Mouse (Mus musculus) adrenal gland, postnatal 14 days (tissue): ENCODE data around the gene Manba. TPM values are rescaled to one million over a fixed set of nuclear protein-coding genes. Genes with fewer than 3 reads are reported as not detected.
"Not testable (repeated sequence)": the region's sequence is repeated elsewhere in the genome, so short reads cannot be mapped to it uniquely, and the experiment has no call there.

ENCODE experiments used
- DNase-seq: peaks from one replicate; pipeline ENCODE4 v3.0.0; 2021; ENCODE audit warnings: mixed read lengths
- long read RNA-seq, 2 experiments: library from polyadenylated mRNA; stranded (forward); transcript quantifications; one replicate each; pipeline ENCODE4 v2.0.0; 2021
- total RNA-seq: library from RNA; stranded (reverse); gene quantifications from 2 replicates; pipeline ENCODE4 v1.2.3, GENCODE M21; 2021

The Manba gene
- total RNA-seq: 11.9 and 16.2 TPM in 2 replicates
- long read RNA-seq, experiment 1, transcript Manba-201 (17 exons, 3,675 nt): major isoform, 9 of 12 reads
- long read RNA-seq, experiment 1, partial matches to known transcripts: 3 of 12 reads
- long read RNA-seq, experiment 1, other reads (novel, unspliced or antisense): 0 of 12 reads
- long read RNA-seq, experiment 2, transcript Manba-201 (17 exons, 3,675 nt): major isoform, 8 of 9 reads
- long read RNA-seq, experiment 2, partial matches to known transcripts: 0 of 9 reads
- long read RNA-seq, experiment 2, other reads (novel, unspliced or antisense): 1 of 9 reads

GRCm38 (mm10) chr3:135485128-135485899 lies at the start of gene Manba:
TSS of gene Manba (plus strand) at chr3:135485611.
- peak; percentile 90 for DNase-seq

DNA sequence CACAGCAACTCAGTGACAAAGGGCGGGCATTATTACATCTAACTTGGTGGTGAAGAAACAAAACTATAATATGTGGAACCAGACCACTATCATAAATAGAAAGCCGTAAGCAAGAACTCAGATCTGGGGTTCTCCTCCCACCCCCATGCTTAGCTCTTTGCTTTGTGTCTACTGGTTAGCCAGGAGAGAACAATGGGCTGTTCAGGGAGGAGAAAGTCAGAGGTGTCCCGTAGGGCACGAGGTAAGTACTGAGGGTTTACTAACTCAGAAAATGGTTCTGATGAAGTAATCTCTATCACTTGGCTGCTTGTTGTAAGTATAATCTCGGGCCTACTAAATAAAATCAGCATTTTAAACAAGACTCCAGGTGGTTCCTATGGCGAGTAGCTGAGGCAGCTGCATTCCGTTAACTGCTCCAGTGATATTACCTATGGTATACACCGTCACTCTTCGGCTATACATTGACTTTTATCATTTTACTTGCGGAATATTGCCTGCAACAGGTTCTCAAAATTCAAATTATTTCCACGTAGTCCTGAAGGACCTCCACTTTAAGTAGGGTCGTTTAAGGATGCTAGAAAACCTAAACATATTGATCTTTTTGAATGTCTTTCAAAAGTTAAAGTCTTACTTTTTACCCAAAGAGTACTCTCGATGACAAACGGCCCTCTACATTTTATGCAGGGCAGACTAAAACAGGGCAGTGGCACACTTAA lies 48.4 kb upstream of the Manba start:
- no peak for DNase-seq

DNA sequence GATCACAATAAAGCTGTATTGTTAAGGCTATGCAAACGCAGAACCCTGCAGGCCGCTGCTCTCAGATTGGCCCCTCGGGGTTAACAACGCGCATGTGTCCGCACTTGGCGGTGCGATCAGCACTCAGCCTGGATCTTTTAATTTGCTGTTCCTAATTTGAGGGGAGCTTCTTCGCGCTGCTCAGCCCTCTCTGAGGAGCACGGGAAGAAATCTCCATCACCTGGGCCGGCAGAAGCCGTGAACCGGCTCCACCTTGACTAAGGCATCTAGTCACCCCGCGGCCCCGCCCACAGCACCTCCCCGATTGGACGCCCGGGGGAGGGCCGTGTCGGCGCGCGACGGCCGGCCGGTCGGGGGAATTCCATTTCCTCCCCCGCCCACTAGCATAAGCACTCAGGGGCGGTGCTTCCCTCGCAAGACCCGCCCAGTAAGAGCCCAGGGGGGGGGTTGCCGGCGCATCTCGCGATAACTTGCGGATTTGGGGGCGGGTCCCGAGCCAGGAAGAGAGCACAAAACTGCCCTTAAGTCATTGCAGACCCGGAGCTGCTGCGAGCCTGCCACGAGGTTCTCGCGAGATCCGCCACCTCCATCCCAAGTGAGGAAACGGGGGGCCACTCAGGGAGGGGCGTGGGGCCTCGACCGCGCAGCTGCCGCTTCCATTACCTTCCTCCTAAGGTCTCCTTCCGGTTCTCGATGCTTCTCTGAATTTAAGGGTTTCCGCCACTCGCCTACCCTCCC lies 47.5 kb upstream of the Manba start, which contains the start of gene Ube2d3:
Gene Ube2d3, plus strand, starts transcription at position 392 of the 738 bp plus-strand sequence.
- peak; percentile 99 for DNase-seq

GRCm38 (mm10) chr3:135438531-135438912 lies 46.9 kb upstream of the Manba start:
- peak; percentile 97 for DNase-seq

GRCm38 (mm10) chr3:135438913-135439531 lies 46.4 kb upstream of the Manba start:
- peak; percentile 92 for DNase-seq

DNA sequence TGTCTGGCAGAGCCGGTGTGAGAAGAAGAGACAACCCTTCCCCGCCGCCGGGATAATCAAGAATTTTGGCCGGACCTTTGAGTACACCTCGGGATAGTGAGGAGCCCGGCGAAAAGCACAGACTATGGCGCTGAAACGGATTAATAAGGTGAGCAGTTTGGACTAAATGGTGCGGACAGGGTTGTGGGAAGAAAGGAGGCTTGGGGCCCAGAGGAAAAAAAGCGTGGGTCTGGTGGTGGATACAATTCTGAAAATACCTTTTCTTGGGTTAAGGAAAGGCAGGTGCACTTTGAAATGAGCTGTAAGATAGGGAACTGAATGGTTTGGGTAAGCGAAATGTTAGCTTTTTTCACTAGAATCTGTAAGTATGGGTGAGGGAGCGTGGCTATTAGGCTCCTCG lies 45.8 kb upstream of the Manba start:
- DNase-seq: no peak

DNA sequence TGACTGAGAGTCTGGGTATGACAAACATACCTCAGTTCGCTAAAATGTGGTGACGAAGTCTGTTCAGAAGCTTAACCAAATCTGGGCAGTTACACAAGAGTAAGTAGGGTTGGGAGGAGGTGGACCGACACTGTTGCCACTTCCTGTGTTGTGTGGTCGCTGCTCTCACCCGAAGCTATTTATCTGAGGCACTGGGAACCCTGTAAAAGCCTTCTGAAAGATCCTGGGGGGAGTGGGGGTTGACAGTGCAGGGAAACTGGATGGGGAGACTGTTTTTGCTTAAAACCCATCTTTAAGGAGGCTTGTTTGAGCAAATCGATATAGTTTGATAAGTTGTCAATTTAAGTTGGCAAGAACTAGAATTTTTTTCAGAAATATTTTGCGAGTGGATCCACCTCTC lies 45.2 kb upstream of the Manba start:
- DNase-seq: peak; percentile 66

DNA sequence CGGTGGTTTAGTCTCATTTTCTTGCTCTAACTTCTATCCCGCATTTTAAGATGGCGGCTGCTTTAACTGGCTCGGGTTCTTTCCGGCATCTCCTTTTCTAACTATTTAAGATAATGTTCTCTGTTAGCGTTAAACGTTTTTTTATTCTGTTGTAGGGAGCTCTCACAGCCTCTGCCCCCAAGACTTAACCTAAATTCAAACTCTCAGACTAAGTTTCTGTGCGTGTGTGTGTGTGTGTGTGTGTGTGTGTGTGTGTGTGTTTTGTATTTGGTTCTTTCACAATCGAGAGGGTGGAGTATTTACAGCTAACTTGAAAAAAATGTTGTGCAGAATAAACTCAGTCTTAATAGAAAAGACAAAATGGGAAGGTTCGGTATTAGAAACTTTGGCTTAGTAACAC lies 44.8 kb upstream of the Manba start:
- DNase-seq: peak; percentile 11

DNA sequence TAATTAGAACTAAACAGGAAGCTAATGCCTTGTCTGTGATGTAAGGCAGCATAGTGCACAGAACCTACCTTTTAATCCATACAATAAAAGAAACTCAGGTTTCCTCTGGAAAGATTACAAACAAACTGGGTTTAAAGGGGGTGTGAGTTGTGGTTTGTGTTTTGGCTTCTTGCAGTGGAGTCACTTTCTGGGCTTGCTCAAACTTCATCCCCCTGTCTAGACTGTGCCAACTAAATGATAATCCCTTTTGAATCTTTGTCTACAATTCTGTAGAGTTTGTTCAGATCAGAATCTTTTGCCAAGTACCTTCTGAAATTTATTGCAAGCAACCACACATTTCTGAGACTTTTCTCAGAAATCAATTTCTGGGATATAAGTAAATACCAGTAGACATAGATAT lies 40.5 kb upstream of the Manba start:
- no peak for DNase-seq

GRCm38 (mm10) chr3:135458981-135459380 lies 26.4 kb upstream of the Manba start:
- no peak for DNase-seq

DNA sequence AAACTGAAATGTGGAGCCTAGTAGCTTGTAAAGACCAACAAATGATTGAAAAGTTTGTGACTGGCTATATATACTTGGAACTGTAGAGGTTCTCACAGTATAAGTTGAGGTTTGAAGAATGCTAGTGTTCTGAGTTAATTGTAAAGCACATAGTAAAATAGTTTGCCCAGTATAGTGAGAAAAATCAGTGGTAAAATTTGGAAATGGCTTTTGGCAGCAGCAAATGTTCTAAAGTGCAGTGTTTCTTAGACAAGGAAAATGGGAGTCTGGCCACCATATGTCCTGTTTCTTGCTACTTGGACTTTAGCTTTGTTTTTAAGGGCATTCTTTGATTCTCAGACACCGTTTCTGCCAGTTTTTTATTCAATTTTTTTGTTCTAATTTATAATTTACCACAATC lies 17.0 kb upstream of the Manba start:
- no peak for DNase-seq

GRCm38 (mm10) chr3:135469146-135469545 lies 16.3 kb upstream of the Manba start:
- DNase-seq: no peak

GRCm38 (mm10) chr3:135469974-135470373 lies 15.4 kb upstream of the Manba start:
- peak; percentile 91 for DNase-seq

DNA sequence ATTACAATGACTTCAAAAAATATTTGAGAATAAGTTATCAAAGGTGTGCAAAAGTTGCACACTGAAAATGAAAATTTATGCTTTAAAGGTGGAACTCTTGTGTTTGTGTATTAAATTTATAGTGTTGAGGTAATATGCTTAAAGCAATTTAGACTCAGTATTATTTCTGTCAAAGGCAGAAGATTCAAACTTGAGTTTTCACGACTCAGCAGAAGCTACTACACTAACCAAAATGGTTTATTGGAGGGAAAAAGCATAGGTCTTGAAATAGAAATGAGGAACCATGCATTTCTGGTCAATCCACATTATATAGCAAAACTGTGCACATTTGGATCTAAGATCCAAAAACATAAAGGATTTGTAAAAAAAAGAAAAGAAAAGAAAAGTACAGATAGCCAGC lies 14.6 kb upstream of the Manba start:
- no peak for DNase-seq

- DNase-seq: no peak
Measured at GRCm38 (mm10) chr3:135475025-135475424, 10.4 kb upstream of the Manba start.

DNA sequence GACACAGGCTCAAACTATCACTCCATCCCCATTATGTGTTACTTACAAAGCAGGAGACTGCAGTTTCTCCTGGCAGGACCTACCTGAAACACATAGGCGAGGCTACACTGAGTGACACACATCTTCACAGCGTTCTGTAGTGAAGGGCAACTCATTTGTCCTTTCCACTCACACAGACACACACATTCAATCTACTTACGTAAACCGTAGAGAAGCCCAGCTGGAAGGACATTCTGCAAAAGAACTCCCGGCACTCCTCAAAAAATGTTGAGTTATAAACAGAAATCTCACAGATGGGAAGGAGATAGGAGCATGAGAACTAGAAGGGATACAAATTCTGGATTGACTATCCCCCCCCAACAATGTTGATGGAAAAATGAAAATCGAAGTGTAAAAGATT lies 9.1 kb upstream of the Manba start:
- DNase-seq: no peak

GRCm38 (mm10) chr3:135476977-135477376 lies 8.4 kb upstream of the Manba start:
- no peak for DNase-seq

DNA sequence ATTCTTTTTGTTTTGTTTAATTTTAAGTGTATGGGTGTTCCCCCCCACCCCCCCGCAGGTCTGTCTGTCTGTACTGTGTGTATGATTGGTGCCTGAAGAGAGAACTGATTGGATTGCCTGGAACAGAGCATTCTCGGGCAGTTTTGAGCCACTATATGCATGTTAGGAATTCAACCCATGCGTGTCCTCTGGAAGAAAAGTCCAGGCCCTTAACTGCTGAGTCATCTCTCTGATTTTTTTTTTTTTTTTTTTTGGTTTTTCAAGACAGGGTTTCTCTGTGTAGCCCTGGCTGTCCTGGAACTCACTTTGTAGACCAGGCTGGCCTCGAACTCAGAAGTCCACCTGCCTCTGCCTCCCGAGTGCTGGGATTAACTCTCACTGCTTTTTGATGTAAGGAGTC lies 6.3 kb upstream of the Manba start:
- not testable (repeated sequence) for DNase-seq

DNA sequence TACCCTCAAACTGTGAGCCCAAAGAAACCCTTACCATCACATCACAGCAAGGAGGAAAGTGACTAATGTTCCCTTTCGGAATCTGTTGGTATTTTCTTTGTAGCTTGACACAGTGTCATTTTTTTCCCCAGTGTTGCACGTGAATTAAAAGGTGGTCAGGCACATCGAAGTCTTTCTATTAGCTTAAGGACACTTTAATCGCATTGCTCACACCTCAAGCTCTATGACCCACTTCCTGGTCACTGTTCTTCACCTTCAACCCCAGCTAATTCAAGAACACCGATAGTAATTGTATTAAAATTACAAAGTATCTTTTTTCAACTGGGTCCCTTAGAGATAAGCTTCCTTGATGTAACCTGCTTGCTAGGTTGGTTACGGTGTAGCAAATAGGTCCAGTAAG lies 4.6 kb upstream of the Manba start:
- no peak for DNase-seq

DNA sequence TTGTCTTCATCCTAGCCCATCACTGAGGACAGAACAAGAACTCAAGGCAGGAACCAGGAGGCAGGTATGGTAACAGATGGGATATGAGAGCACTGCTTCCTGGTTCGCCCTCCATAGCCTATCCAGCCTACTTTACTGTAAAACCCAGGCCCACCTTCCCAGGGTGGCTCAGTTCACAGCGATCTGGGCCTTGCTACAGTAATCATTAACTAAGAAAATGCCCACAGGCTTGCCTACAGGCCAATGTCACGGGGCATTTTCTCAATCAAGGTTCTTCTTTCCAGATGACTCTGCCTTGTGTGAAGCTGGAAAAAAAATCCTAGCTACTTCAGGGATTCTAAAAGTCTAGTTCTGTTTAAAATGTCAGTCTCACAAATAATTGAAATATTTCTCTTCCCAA lies 3.8 kb upstream of the Manba start:
- no peak for DNase-seq

GRCm38 (mm10) chr3:135484650-135485049 lies 761 bp upstream of the Manba start:
- DNase-seq: not testable (repeated sequence)

DNA sequence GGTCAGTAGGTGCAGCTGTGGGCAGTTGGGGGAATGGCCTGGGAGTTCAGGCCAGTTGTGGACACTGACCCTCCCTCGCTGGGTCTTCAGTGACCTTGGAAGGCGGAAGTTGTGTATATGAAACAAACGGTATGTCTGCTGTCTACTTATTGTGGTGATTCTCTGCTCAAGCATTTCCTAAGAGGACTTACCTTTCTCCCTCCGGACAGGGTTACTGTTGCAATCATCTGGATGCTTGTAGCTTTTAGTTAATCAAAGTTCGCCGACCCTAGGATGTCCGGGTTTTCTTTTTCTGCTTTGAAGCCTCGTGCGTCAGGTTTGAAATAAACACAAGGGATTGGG lies 460 bp downstream of the Manba start:
- no peak for DNase-seq
